Mouse (Mus musculus) kidney, adult 2 months (tissue): Measurements from ENCODE around the gene Sh3rf3. TPM values are rescaled to one million over a fixed set of nuclear protein-coding genes. Genes with fewer than 3 reads are reported as not detected.

ENCODE experiments used
- DNase-seq: peaks from one replicate; pipeline ENCODE4 v3.0.0; 2021
- H3K27ac ChIP-seq: fragments of 200-500 bp; 2 replicates; pipeline ENCODE4 v1.5.1; 2012; ENCODE audit warnings: low read depth, low read length, control low read depth, inconsistent platforms; ENCODE audit not compliant: insufficient read depth
- H3K27me3 ChIP-seq: fragments of 200-500 bp; replicated peaks from 2 replicates; pipeline ENCODE4 v1.6.1; 2012; ENCODE audit warnings: mild to moderate bottlenecking, moderate library complexity, low read length, inconsistent platforms; ENCODE audit not compliant: control insufficient read depth, insufficient read depth
- H3K36me3 ChIP-seq: fragments of 200-500 bp; 2 replicates; pipeline ENCODE4 v1.6.1; 2012; ENCODE audit warnings: mild to moderate bottlenecking, moderate library complexity, low read length, inconsistent platforms; ENCODE audit not compliant: control insufficient read depth, insufficient read depth
- H3K4me1 ChIP-seq: fragments of 200-500 bp; 2 replicates; pipeline ENCODE4 v1.6.1; 2011; ENCODE audit warnings: low read length; ENCODE audit not compliant: control insufficient read depth, insufficient read depth
- H3K4me3 ChIP-seq: fragments of 200-500 bp; 2 replicates; pipeline ENCODE4 v1.5.1; 2011; ENCODE audit warnings: mild to moderate bottlenecking, low read depth, low read length, control low read depth; ENCODE audit not compliant: insufficient read depth
- CTCF ChIP-seq: fragments of 200-500 bp; conservative IDR thresholded peaks from 2 replicates; pipeline ENCODE4 v1.5.1; 2011; ENCODE audit warnings: low read depth, mild to moderate bottlenecking, control low read depth, low read length, moderate library complexity, mixed read lengths; ENCODE audit not compliant: insufficient read depth, insufficient read length
- POLR2A ChIP-seq: fragments of 200-500 bp; IDR thresholded peaks from one replicate; pipeline ENCODE4 v1.6.1; 2011; ENCODE audit warnings: low read depth, low read length, control low read depth
- WGBS: fragments of 180-500 bp; shearing (Covaris S2); methylation state at CpG from one replicate; pipeline ENCODE4 v1.1.7; 2018; 5-methylcytosine and 5-hydroxymethylcytosine counted together
- polyA plus RNA-seq: library from polyadenylated mRNA; depleted of rRNA; stranded (reverse); fragments of >200 nt; gene quantifications from 2 replicates; pipeline ENCODE4 v1.2.3, GENCODE M21; 2012

Sh3rf3 gene
- polyA plus RNA-seq, 1 experiment: 0.22 TPM

DNA sequence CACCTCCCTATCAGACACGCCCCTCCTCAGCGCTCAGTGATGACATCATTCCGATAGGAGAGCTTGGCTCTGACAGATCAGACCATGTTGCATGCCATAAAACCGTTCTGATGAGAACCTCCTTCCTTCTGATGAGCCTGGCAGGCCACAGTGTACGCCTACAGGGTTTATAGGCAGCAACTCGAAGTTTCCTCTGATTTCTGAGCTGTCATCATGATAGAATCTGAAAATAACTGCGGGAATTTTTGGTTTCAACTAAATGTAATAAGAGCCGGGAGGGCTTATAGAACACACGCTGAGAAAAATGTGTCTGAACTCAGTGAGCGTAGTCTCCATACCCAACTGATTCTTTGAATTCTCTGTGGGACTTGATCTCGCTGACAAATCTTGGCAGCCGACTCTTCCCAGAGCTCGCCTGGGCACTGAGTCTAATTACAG is 20.6 kb downstream of the Sh3rf3 start:
- TF ChIP-seq POLR2A: no peak
- no peak for TF ChIP-seq CTCF
- no peaks in the 10 kb centered on the region for H3K36me3 ChIP-seq

DNA sequence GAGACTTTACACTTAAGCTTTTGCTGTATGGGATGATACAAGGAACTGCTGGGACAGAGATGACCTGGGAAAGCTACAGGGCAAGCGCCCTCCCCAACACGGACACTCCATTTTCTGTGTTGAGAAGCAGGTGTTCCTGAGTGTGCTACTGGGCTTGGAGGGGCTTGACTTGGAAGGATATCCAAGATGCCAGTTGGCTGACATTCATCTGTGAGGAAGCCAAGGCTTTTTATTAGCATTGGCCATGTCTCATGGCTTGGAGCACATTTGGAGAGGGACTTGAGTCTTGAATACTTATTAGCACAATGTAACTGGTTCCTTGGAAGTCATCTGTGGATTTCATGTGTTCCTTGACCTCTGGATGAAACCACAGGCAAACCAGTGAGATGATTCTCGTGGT is 23.2 kb downstream of the Sh3rf3 start:
- DNase-seq: no peak
- Histone ChIP-seq H3K27ac (no peak overlapping the region), H3K36me3 (no peaks in the 10 kb centered on the region), H3K27me3 (no peaks in the 10 kb centered on the region), H3K4me1 (no peaks in the 10 kb centered on the region), H3K4me3 (no peak overlapping the region)
- TF ChIP-seq POLR2A: no peak
- 80% methylated on average over 3 of the region's 3 CpGs for WGBS

More for the DNA sequence above, 20.6 kb downstream of the Sh3rf3 start:
- DNase-seq: no peak
- Histone ChIP-seq H3K27ac (no peak overlapping the region), H3K27me3 (no peaks in the 10 kb centered on the region), H3K4me3 (no peak overlapping the region), H3K4me1 (no peaks in the 10 kb centered on the region)
- WGBS: 78% methylated on average over 13 of the region's 13 CpGs

DNA sequence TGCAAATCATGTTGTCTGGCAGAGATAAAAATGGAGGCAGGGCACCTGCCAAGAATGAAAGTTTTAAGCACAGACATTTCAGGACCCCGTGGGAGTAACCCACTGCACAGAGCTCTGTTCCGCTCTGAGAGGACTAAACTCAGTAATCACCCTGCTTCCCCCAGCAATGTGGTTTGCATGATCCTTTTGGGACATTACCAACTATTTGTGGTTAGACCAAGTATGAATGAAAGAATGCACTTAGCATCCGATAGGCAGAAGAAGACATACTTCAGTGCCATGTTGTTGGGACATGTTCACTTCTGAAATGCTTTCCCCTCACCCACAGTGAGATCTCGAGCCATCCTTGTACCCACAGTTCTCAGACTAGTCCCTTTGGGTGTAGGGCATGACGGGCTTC is 24.3 kb downstream of the Sh3rf3 start:
- TF ChIP-seq CTCF (no peak), POLR2A (no peak)
- Histone ChIP-seq H3K27ac (no peak overlapping the region), H3K4me3 (no peak overlapping the region), H3K36me3 (no peaks in the 10 kb centered on the region), H3K4me1 (no peaks in the 10 kb centered on the region), H3K27me3 (no peaks in the 10 kb centered on the region)
- DNase-seq: no peak
- WGBS: 85% methylated on average over 5 of the region's 5 CpGs

DNA sequence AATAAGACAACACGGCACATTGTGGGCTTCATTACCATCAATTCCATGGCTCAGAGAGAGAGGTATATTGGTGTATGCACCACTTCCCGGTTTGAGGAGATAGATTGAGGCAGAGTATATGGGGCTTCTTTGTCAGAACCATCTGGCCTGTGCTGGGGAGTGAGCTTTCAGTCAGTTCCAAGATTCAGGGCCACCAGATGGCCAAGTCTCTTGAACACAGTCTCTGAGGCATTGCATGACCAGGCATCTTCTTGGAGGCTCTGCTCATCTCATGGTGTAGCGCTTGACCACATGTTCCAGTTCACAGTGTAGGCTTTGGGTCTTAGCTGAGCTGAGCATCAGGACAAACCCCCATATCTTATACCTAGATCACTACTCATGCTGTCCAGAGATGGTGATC is 28.8 kb downstream of the Sh3rf3 start:
- no peaks in the 10 kb centered on the region for H3K27me3 ChIP-seq
- no peaks in the 10 kb centered on the region for H3K36me3 ChIP-seq
- H3K27ac ChIP-seq: no peak overlapping the region
- H3K4me1 ChIP-seq: no peaks in the 10 kb centered on the region
- no peak overlapping the region for H3K4me3 ChIP-seq
- 91% methylated on average over 3 of the region's 3 CpGs for WGBS
- no peak for TF ChIP-seq POLR2A
- TF ChIP-seq CTCF: no peak
- no peak for DNase-seq

DNA sequence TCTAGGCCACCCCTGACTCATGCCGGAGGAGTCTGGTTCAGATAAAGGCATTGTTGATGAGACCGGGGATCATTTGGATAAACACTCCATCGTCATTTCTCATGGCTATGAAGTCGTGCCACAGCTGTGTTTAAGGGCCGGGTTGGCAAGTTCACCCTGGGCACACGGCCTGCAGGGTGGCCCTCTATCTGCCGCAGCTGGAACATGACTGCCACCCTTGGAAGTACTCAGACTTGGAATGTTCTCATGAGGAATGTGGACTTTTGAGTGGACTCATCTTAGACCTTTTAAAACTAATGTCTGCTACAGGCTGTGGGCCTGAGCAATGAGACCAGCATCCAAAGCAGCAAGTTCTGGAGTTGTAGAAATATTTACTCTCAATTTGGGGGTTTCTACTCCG is 29.9 kb downstream of the Sh3rf3 start:
- Histone ChIP-seq H3K27ac (no peak overlapping the region), H3K4me1 (no peaks in the 10 kb centered on the region), H3K36me3 (no peaks in the 10 kb centered on the region), H3K4me3 (no peak overlapping the region), H3K27me3 (no peaks in the 10 kb centered on the region)
- TF ChIP-seq POLR2A (no peak), CTCF (no peak)
- DNase-seq: no peak
- 88% methylated on average over 8 of the region's 8 CpGs for WGBS

DNA sequence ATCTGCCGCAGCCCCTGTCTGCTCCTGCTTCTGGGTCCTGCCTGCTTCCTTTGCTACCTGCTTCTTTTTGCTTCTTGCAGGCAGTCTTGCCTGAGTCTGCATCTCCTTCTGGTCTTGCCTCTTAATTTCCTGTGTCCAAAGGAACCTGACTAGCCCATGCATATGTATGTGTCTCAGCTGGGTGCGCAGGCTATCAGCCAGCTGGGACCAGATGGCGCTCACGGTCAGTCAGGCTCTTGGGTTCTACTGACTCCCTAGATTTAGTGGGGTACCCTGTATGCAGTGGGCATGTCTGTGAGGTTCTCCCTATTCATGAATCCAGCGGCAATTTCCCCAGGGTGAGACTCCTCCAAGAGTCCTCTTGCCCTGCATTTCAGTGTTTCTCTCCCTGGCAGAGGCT is 35.0 kb downstream of the Sh3rf3 start:
- 69% methylated on average over 5 of the region's 5 CpGs for WGBS
- peak; percentile 8 for DNase-seq
- no peak for TF ChIP-seq CTCF
- no peak for TF ChIP-seq POLR2A
- Histone ChIP-seq H3K36me3 (no peaks in the 10 kb centered on the region), H3K4me1 (no peaks in the 10 kb centered on the region), H3K27me3 (no peaks in the 10 kb centered on the region), H3K27ac (no peak overlapping the region), H3K4me3 (no peak overlapping the region)

DNA sequence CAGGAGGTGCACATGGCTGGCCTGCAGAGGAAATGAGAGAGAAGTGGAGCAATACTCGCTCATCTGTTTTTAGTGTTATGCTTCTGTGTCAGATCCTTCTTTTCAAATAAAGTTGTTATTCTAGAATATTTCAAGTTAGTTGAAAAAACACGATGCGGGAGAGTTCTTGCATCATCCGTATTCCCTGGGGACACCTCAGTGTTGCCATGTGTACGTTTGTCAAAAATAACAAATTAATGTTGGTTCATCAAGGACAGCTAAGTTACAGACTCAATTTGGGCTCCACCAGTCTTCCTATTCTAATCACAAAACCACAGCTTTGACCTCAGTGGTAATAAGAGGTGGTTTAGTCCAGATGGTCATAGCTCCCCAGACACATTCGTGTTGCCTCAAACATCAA is 35.4 kb downstream of the Sh3rf3 start:
- Histone ChIP-seq H3K36me3 (no peaks in the 10 kb centered on the region), H3K27me3 (no peaks in the 10 kb centered on the region), H3K4me1 (no peaks in the 10 kb centered on the region), H3K4me3 (no peak overlapping the region), H3K27ac (no peak overlapping the region)
- no peak for DNase-seq
- 78% methylated on average over 6 of the region's 6 CpGs for WGBS
- TF ChIP-seq POLR2A (no peak), CTCF (no peak)
